Mouse (Mus musculus): Measurements from ENCODE around the gene Fhit. TPM values are rescaled to one million over a fixed set of nuclear protein-coding genes. Genes with fewer than 3 reads are reported as not detected.

Gene Fhit
- polyA plus RNA-seq, 1 experiment from 2014 or later: 8.1 TPM

- H3K4me2 ChIP-seq (ENCODE audit: low read length): no peak overlapping the region
- H3K9me3 ChIP-seq (replicated peaks; ENCODE audit: control insufficient read depth, low read length): no peaks in the 10 kb centered on the region
- no peak overlapping the region for H3K9ac ChIP-seq (ENCODE audit: low read length)
- no peak for DNase-seq (ENCODE audit: low spot score)
- H3K27ac ChIP-seq (ENCODE audit: low read depth, low read length): no peak overlapping the region
- H3K36me3 ChIP-seq (ENCODE audit: control insufficient read depth, insufficient read depth, low read length): no peaks in the 10 kb centered on the region
- no peaks in the 10 kb centered on the region for H3K4me1 ChIP-seq (ENCODE audit: control insufficient read depth, insufficient read depth, low read length)
- no peak for ATAC-seq
- H3K27me3 ChIP-seq (replicated peaks; ENCODE audit: control insufficient read depth, insufficient read depth, low read length): no peaks in the 10 kb centered on the region
- WGBS: 38% methylated on average over 3 of the region's 3 CpGs
- H3K4me3 ChIP-seq (ENCODE audit: low read depth, low read length): no peak overlapping the region
Measured at GRCm38 (mm10) chr14:10655842-10656241, 506.0 kb downstream of the Fhit start.

GRCm38 (mm10) chr14:10647832-10648231 lies 514.0 kb downstream of the Fhit start:
- H3K4me1 ChIP-seq (ENCODE audit: control insufficient read depth, insufficient read depth, low read length): 0 out of 2 replicates have a peak, but pooled peaks cover 7% of the 10 kb centered on the region
- DNase-seq (ENCODE audit: low spot score): no peak
- no peak overlapping the region for H3K9ac ChIP-seq (ENCODE audit: low read length)
- no peaks in the 10 kb centered on the region for H3K36me3 ChIP-seq (ENCODE audit: control insufficient read depth, insufficient read depth, low read length)
- no peaks in the 10 kb centered on the region for H3K27me3 ChIP-seq (replicated peaks; ENCODE audit: control insufficient read depth, insufficient read depth, low read length)
- H3K4me2 ChIP-seq (ENCODE audit: low read length): no peak overlapping the region
- no peaks in the 10 kb centered on the region for H3K9me3 ChIP-seq (replicated peaks; ENCODE audit: control insufficient read depth, low read length)
- no peak for ATAC-seq
- no peak overlapping the region for H3K4me3 ChIP-seq (ENCODE audit: low read depth, low read length)
- no peak overlapping the region for H3K27ac ChIP-seq (ENCODE audit: low read depth, low read length)

DNA sequence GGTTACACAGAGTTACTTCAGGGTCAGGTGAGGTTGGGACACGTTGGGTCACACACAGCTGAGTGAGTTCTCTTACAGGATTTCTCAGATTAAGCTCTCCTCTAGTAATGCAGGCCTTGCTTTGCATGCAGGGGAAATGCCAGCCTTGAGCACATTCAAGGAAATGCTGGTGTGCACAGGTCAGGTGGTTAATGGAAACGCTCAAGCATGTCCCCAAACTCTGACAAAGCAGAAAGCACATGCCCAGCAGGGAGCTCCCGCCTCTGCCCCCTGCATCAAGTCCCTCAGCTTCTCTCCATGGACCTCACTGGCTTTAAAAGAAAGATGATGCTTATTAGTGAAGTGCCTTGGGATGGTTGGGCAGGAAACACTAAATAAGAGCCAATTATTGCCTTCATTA lies 530.1 kb downstream of the Fhit start:
- Histone ChIP-seq H3K27ac (ENCODE audit: low read depth, low read length) (no peak overlapping the region), H3K4me2 (ENCODE audit: low read length) (no peak overlapping the region), H3K9ac (ENCODE audit: low read length) (no peak overlapping the region), H3K4me1 (ENCODE audit: control insufficient read depth, insufficient read depth, low read length) (no peaks in the 10 kb centered on the region), H3K27me3 (replicated peaks; ENCODE audit: control insufficient read depth, insufficient read depth, low read length) (no peaks in the 10 kb centered on the region), H3K4me3 (ENCODE audit: low read depth, low read length) (no peak overlapping the region), H3K9me3 (replicated peaks; ENCODE audit: control insufficient read depth, low read length) (no peaks in the 10 kb centered on the region), H3K36me3 (ENCODE audit: control insufficient read depth, insufficient read depth, low read length) (no peaks in the 10 kb centered on the region)
- 20% methylated on average over 3 of the region's 3 CpGs for WGBS
- ATAC-seq: no peak
- no peak for DNase-seq (ENCODE audit: low spot score)

- ATAC-seq (no peak), DNase-seq (ENCODE audit: low spot score) (no peak)
- 91% methylated on average over 2 of the region's 2 CpGs for WGBS
- no peaks in the 10 kb centered on the region for H3K27me3 ChIP-seq (replicated peaks; ENCODE audit: control insufficient read depth, insufficient read depth, low read length)
- H3K4me2 ChIP-seq (ENCODE audit: low read length): no peak overlapping the region
- H3K4me3 ChIP-seq (ENCODE audit: low read depth, low read length): no peak overlapping the region
- H3K9me3 ChIP-seq (replicated peaks; ENCODE audit: control insufficient read depth, low read length): no peaks in the 10 kb centered on the region
- H3K4me1 ChIP-seq (ENCODE audit: control insufficient read depth, insufficient read depth, low read length): no peaks in the 10 kb centered on the region
- H3K27ac ChIP-seq (ENCODE audit: low read depth, low read length): no peak overlapping the region
- no peaks in the 10 kb centered on the region for H3K36me3 ChIP-seq (ENCODE audit: control insufficient read depth, insufficient read depth, low read length)
- no peak overlapping the region for H3K9ac ChIP-seq (ENCODE audit: low read length)
Measured at GRCm38 (mm10) chr14:10630831-10631360, 530.9 kb downstream of the Fhit start.

GRCm38 (mm10) chr14:10593467-10593866 lies 568.4 kb downstream of the Fhit start:
- ATAC-seq (no peak), DNase-seq (ENCODE audit: low spot score) (no peak)
- Histone ChIP-seq H3K4me2 (ENCODE audit: low read length) (no peak overlapping the region), H3K9ac (ENCODE audit: low read length) (no peak overlapping the region), H3K36me3 (ENCODE audit: control insufficient read depth, insufficient read depth, low read length) (no peaks in the 10 kb centered on the region), H3K4me3 (ENCODE audit: low read depth, low read length) (no peak overlapping the region), H3K27me3 (replicated peaks; ENCODE audit: control insufficient read depth, insufficient read depth, low read length) (no peaks in the 10 kb centered on the region), H3K4me1 (ENCODE audit: control insufficient read depth, insufficient read depth, low read length) (no peaks in the 10 kb centered on the region), H3K9me3 (replicated peaks; ENCODE audit: control insufficient read depth, low read length) (no peaks in the 10 kb centered on the region), H3K27ac (ENCODE audit: low read depth, low read length) (no peak overlapping the region)
- WGBS: 88% methylated on average over 5 of the region's 5 CpGs

GRCm38 (mm10) chr14:10568937-10569552 lies 592.8 kb downstream of the Fhit start:
- no peaks in the 10 kb centered on the region for H3K36me3 ChIP-seq (ENCODE audit: control insufficient read depth, insufficient read depth, low read length)
- H3K27ac ChIP-seq (ENCODE audit: low read depth, low read length): no peak overlapping the region
- no peaks in the 10 kb centered on the region for H3K27me3 ChIP-seq (replicated peaks; ENCODE audit: control insufficient read depth, insufficient read depth, low read length)
- H3K9ac ChIP-seq (ENCODE audit: low read length): no peak overlapping the region
- H3K4me3 ChIP-seq (ENCODE audit: low read depth, low read length): no peak overlapping the region
- DNase-seq (ENCODE audit: low spot score) (no peak), ATAC-seq (no peak)
- H3K9me3 ChIP-seq (replicated peaks; ENCODE audit: control insufficient read depth, low read length): no peaks in the 10 kb centered on the region
- no peaks in the 10 kb centered on the region for H3K4me1 ChIP-seq (ENCODE audit: control insufficient read depth, insufficient read depth, low read length)
- WGBS: 87% methylated on average over 3 of the region's 3 CpGs
- H3K4me2 ChIP-seq (ENCODE audit: low read length): no peak overlapping the region

DNA sequence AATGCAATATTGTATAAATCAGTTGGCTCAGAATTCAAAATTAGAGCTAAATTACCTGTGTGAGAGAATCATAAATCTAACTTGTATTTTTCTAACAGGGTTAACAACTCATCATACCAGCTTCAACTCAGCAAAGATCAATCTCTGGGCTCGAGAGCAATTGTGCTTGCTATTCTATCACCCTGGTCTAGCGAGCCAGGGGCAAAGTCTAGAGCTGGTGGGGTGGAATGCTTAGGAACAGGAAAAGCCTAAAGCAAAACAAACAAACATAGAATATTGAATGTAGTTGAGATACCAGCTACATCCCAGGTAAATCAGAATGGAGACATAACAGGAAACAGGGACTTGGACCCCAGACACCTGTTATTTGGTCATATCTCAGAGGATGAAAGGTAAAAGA lies 594.1 kb downstream of the Fhit start:
- no peaks in the 10 kb centered on the region for H3K36me3 ChIP-seq (ENCODE audit: control insufficient read depth, insufficient read depth, low read length)
- no peak overlapping the region for H3K27ac ChIP-seq (ENCODE audit: low read depth, low read length)
- WGBS: 82% methylated on average over 2 of the region's 2 CpGs

DNA sequence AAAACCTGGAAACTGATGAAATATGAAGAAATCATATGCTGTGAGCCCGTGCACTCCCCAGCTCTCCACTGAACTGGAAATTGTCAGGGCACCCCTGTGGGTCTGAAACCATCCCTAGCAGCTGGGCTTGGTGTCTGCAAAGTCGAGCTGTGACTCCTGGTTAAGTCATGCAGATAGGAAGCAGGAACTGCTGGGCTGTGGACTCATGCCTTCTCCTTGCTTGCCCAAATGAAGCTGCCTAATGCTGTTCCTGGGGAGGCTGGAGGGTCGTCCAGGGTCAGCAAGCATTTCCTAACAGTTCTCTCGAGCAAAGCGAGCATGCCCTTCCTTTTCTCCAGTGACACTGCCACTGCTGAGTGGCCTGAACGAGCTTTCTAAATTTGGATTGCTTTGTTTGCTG lies 607.1 kb downstream of the Fhit start:
- WGBS: 28% methylated on average over 6 of the region's 6 CpGs
- H3K4me2 ChIP-seq (ENCODE audit: low read length): no peak overlapping the region
- no peak overlapping the region for H3K9ac ChIP-seq (ENCODE audit: low read length)
- H3K36me3 ChIP-seq (ENCODE audit: control insufficient read depth, insufficient read depth, low read length): no peaks in the 10 kb centered on the region
- no peak overlapping the region for H3K4me3 ChIP-seq (ENCODE audit: low read depth, low read length)
- H3K27me3 ChIP-seq (replicated peaks; ENCODE audit: control insufficient read depth, insufficient read depth, low read length): no peaks in the 10 kb centered on the region
- no peak for DNase-seq (ENCODE audit: low spot score)
- H3K27ac ChIP-seq (ENCODE audit: low read depth, low read length): no peak overlapping the region
- H3K4me1 ChIP-seq (ENCODE audit: control insufficient read depth, insufficient read depth, low read length): no peaks in the 10 kb centered on the region
- no peak for ATAC-seq
- no peaks in the 10 kb centered on the region for H3K9me3 ChIP-seq (replicated peaks; ENCODE audit: control insufficient read depth, low read length)

More for the DNA sequence above, 594.1 kb downstream of the Fhit start:
- DNase-seq (ENCODE audit: low spot score) (no peak), ATAC-seq (no peak)
- no peak overlapping the region for H3K9ac ChIP-seq (ENCODE audit: low read length)
- H3K4me2 ChIP-seq (ENCODE audit: low read length): no peak overlapping the region
- no peak overlapping the region for H3K4me3 ChIP-seq (ENCODE audit: low read depth, low read length)
- no peaks in the 10 kb centered on the region for H3K27me3 ChIP-seq (replicated peaks; ENCODE audit: control insufficient read depth, insufficient read depth, low read length)
- H3K9me3 ChIP-seq (replicated peaks; ENCODE audit: control insufficient read depth, low read length): no peaks in the 10 kb centered on the region
- H3K4me1 ChIP-seq (ENCODE audit: control insufficient read depth, insufficient read depth, low read length): no peaks in the 10 kb centered on the region

GRCm38 (mm10) chr14:10548632-10549031 lies 613.2 kb downstream of the Fhit start:
- Histone ChIP-seq H3K4me1 (ENCODE audit: control insufficient read depth, insufficient read depth, low read length) (no peaks in the 10 kb centered on the region), H3K27me3 (replicated peaks; ENCODE audit: control insufficient read depth, insufficient read depth, low read length) (no peaks in the 10 kb centered on the region), H3K4me3 (ENCODE audit: low read depth, low read length) (no peak overlapping the region), H3K4me2 (ENCODE audit: low read length) (no peak overlapping the region), H3K9me3 (replicated peaks; ENCODE audit: control insufficient read depth, low read length) (no peaks in the 10 kb centered on the region), H3K9ac (ENCODE audit: low read length) (no peak overlapping the region), H3K27ac (ENCODE audit: low read depth, low read length) (no peak overlapping the region), H3K36me3 (ENCODE audit: control insufficient read depth, insufficient read depth, low read length) (no peaks in the 10 kb centered on the region)
- DNase-seq (ENCODE audit: low spot score) (no peak), ATAC-seq (no peak)
- 80% methylated on average over 2 of the region's 2 CpGs for WGBS

Measured in forebrain, embryonic 14.5 days (tissue).